Mouse (Mus musculus): ENCODE measurements around the gene Plaur.

DNA sequence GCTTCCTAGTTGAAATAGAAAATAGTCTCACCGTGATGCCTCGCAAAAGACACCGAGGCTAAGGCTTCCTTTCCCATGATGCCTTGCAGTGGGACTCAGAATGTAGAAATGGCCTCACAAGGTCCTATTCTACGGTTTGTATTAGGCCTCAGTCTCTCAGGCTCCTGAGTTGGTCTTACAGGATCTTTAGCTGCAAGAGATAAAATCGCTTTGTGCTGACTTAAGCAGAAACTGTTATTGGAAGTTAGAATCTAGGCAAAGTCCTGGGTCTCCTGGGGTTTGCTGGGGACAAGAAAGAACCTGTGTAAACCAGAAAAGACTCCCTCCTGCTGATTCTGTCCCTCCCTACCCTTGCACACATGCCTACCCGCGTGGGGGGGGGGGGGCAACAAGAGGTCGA, 14.1 kb downstream of the Plaur start:
- TF ChIP-seq POLR2A (IDR thresholded peaks at IDR 0.05; ENCODE audit: extremely low read depth, insufficient read depth, low read length) (no peak), CTCF (IDR thresholded peaks at IDR 0.05; ENCODE audit: extremely low read depth, insufficient read depth, low read length) (no peak)
